Mouse (Mus musculus) NIH3T3 (cell line): Measurements from ENCODE around the gene Exosc10.

Source experiments
- DNase-seq: peaks from one replicate; pipeline ENCODE4 v3.0.0-alpha.2; 2012; ENCODE audit warnings: low read depth

The Exosc10 gene

DNA sequence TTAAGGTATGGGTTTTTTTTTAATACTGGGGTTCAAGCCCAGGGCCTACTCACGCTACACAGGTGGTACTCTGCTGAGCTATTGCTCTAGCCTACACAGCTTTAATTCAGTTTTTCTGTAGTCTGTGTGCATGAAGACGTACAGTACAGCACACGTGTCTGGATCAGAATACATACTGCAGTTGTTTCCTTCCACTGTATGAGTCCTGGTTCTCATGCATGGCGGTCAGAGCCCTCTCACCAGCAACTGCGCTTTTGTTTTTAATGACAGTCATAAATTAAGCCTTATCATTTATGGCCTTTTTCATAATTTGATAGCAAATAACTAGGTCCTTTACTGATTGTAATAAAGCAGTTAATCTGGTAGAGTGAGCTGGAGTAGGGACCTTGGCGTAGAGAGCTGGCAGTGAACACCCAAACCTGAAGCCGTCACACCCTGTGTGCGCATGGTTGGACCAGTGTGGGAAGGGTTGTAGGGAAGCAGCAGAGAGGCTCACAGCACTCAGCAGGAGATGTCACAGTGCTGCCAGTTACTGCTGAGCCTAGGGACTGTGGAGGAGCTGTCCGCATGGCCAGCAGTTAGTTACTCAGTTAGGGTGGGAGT lies 12.6 kb downstream of the Exosc10 start:
- DNase-seq, result no peak

GRCm38 (mm10) chr4:148573222-148573621 lies 15.0 kb downstream of the Exosc10 start:
- no peak for DNase-seq

- no peak for DNase-seq
Measured at GRCm38 (mm10) chr4:148580765-148581164, 22.5 kb downstream of the Exosc10 start.

GRCm38 (mm10) chr4:148581422-148581821 lies 23.2 kb downstream of the Exosc10 start:
- DNase-seq, result no peak

GRCm38 (mm10) chr4:148583257-148583656 lies 25.0 kb downstream of the Exosc10 start:
- no peak for DNase-seq

DNA sequence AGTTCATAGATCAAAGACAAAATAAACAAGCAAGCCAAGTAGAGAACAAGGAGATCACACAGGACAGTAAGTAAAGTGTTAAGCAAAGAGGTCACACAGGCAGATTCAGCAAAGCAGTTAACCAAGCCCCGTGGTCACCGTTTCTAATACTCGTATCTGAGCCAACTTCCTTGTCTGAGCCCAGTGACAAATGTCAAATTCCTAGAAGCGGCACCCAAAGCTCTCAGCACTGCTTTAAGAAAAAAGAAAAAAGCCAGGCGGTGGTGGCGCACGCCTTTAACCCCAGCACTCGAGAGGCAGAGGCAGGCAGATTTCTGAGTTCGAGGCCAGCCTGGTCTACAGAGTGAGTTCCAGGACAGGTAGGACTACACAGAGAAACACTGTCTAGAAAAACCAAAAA lies 28.4 kb downstream of the Exosc10 start:
- DNase-seq, result no peak

GRCm38 (mm10) chr4:148588793-148589192 lies 30.6 kb downstream of the Exosc10 start:
- no peak for DNase-seq

DNA sequence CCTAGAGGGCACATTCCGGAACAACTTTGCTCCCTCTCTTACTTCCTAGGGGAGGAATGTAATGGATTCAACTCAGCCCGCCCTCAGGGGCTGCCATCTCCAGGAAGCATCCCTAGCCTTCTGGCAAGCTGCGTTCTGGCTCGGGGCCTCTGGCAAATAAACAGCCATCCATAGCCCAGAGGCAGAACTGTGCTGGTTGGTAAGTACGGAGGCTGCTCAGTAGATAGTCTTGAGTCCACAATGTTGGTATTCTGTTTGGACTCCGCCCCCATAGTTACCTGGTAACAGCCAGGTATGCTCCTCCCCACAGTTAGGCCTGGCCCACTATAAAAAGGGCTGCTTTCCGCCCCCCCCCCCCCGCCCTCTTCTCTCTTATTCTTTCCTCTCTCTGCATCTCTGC lies 31.3 kb downstream of the Exosc10 start:
- no peak for DNase-seq

- no peak for DNase-seq
Measured at GRCm38 (mm10) chr4:148590421-148591170, 32.4 kb downstream of the Exosc10 start.

- peak; percentile 96 for DNase-seq
Measured at GRCm38 (mm10) chr4:148591171-148591630, 33.0 kb downstream of the Exosc10 start, which contains the start of gene Srm. Gene Srm (plus strand): TSS chr4:148591503.

GRCm38 (mm10) chr4:148591637-148592380 lies 33.6 kb downstream of the Exosc10 start:
- peak; percentile 43 for DNase-seq

DNA sequence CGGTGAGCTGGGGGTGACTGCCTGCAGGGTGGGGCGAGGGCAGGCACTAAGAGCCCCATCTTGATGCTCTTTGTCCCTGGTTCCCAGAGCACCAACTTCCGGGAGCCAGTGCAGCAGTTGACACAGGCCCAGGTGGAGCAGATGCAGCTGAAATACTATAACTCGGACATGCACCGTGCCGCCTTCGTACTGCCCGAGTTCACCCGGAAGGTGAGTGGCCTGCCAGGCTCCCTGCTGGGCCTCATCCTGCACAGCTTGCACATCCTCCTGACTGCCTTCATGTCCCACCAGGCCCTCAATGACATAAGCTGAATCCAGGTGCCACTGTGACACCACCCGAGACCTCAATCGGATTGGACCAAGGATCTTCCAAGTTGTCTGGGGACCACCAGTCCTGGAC lies 35.8 kb downstream of the Exosc10 start:
- no peak for DNase-seq

DNA sequence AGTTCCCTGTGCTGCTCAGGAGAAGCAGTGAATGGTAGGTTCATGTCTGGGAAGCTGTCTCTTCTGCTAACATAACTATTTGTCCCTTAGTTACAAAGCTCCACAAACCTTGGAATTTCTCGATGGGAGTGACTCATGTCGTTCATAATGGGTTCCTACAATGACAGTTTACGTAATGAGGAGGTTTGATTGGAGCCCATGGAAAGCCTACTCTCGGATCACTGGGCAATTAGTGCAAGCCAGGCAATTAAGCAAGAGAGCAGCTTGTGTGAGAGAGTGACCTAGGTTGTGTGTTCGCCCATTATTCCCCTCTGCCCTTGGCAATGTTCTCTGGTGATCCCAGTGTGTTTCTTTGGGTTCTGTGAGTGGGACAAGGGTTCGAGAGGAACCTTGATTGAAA lies 37.7 kb downstream of the Exosc10 start:
- DNase-seq, result no peak

- no peak for DNase-seq
Measured at GRCm38 (mm10) chr4:148596731-148597130, 38.5 kb downstream of the Exosc10 start.

DNA sequence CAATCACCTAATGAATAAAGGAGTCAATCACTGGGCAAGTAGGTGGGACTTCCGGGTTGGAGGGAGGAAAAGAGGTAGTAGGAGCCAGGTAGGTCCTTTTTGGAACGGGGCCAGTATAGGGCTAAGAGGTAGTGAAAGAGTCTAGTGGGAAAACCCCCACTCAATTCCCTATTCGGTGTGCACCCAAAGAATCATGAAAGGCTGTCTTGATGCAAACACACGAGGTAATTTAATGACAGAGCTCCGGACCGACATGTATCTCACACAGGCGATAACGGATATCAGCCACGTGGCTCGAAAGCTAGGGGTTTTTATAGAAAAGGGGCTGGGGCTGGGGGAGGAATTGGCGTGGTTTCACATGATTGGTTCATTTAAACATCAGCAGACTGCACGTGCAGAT lies 40.6 kb downstream of the Exosc10 start:
- no peak for DNase-seq

GRCm38 (mm10) chr4:148600316-148600715 lies 42.1 kb downstream of the Exosc10 start:
- no peak for DNase-seq

GRCm38 (mm10) chr4:148601871-148602270 lies 43.6 kb downstream of the Exosc10 start:
- DNase-seq, result no peak

DNA sequence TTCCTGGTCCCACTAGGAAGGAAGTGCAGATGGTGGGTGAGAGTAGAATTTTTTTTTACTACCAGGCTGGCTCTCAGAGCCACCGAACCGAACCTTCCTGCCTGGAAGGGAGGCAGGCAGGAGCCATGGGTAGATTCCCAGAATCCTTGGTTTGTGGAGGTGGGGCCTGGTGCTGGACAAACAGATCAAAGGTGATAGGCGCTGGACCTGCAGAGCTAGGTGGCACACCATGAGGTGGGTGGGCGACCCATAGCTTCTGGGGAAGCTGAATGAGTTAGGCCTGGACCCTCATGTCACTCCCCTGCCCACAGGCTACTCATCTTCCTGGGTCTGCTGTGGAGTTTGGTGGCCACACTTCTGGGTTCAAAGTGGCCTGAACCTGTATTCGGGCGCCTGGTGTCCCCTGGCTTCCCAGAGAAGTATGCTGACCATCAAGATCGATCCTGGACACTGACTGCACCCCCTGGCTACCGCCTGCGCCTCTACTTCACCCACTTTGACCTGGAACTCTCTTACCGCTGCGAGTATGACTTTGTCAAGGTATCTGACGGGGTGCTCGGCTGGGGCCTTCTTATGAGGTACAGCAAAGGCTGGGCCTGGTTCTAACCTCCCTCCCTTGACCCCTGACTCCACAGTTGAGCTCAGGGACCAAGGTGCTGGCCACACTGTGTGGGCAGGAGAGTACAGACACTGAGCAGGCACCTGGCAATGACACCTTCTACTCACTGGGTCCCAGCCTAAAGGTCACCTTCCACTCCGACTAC lies 44.3 kb downstream of the Exosc10 start, which contains the start of gene Masp2:
Gene Masp2 (plus strand): TSS at position 198 of the 764 bp plus-strand sequence.
- no peak for DNase-seq

DNA sequence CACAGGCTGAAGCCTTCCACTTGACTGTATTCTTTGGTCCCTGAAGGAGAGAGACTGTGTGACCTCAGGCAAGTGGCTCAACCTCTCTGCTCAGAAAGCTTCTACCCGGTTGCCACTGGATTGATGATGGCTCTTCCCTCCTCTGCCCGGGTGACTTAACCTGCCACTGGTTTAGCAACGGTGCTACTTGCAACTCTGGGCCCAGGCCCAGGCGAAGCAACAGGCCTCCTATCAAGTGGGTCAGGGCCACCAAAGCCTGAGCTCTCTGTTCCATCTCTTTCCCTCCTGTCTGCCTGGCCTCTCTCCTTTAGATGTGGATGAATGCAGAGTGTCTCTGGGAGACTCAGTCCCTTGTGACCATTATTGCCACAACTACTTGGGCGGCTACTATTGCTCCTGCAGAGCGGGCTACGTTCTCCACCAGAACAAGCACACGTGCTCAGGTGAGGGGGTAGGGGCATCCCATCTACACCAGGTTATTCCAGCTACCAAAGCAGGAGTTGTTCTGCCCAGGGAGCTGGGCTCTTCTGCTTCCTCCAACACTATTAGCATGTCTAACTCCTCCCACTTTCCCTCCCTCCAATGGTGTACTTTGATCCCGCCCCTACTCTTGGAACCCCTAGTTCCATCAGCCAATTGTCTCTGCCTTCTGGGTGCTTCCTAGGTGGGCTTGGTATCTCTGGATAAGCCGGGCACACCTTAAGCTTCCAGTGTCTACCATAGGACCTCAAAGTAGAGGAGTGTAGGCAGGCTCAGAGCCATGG lies 45.3 kb downstream of the Exosc10 start:
- DNase-seq, result no peak

DNA sequence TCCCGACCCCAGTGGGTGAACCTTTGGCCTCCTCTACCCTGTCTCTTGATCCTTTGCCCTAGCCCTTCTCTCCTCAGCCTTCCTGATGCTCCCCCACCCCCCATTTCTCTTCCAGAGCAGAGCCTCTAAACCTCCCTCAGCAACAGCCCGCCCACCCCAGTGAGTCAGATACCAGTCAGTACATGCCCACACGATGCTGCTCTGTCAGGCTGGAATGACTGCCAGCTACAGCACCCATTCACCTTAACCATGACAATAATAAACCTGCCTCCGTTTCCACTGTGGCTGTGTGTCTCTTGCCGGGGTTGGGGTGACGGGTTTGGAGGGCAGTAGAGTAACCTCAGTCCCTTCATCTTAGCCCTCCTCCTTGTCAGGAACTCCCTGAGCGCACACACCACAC lies 45.9 kb downstream of the Exosc10 start:
- peak; percentile 66 for DNase-seq

DNA sequence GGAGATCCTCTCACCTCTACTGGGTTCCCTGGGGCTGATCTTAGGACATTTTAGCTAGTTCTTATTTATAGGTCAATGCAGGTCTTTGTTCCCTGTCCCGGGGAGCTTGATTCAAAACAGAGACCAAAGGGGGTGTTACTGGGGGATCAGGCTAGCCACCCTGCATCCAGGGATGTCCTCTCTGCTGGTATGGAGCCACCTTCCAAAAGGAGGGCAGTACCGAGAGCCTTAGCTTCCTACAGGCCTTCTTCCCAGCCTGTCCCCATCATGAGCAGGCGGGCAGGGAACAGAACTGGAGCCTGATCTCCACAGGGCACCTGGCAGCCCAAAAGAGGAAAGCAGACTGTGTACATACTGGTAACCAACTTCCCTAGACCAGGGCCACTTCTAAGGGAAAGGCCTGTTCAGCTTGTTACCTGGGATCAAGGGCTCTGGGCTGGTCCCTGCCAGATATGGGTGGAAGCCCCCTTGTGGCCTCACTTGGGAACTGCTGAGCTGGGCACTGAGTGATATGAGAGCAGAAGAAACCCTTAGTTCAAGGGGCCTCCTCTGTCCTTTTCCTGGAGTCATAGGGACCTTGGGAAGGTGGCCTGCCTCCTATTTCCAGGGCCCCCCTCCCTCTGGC lies 46.4 kb downstream of the Exosc10 start:
- peak; percentile 77 for DNase-seq
